Mouse (Mus musculus) kidney, postnatal 4 days (tissue): Measurements from ENCODE around the gene Zcchc24.

Experiments used
- DNase-seq, 2 experiments: peaks; one replicate each; pipeline ENCODE4 v3.0.0; 2021; ENCODE audit warnings: mixed read lengths in 2 of 2

Gene Zcchc24

GRCm38 (mm10) chr14:25746971-25747945, 21.6 kb downstream of the Zcchc24 start:
- no peak for DNase-seq

- DNase-seq: no peak
Measured at GRCm38 (mm10) chr14:25746371-25746770, 22.5 kb downstream of the Zcchc24 start.

GRCm38 (mm10) chr14:25745365-25746184, 23.3 kb downstream of the Zcchc24 start:
- no peak for DNase-seq

GRCm38 (mm10) chr14:25742943-25743342, 25.9 kb downstream of the Zcchc24 start:
- no peak for DNase-seq

GRCm38 (mm10) chr14:25741840-25742367, 26.9 kb downstream of the Zcchc24 start:
- DNase-seq: no peak

GRCm38 (mm10) chr14:25741211-25741610, 27.6 kb downstream of the Zcchc24 start:
- no peak for DNase-seq

- no peak for DNase-seq
Measured at GRCm38 (mm10) chr14:25739957-25740565, 28.8 kb downstream of the Zcchc24 start.

- peak; percentile 70 to 74 for DNase-seq
Measured at GRCm38 (mm10) chr14:25738591-25739001, 30.2 kb downstream of the Zcchc24 start.

- peak; percentile 66 to 74 for DNase-seq
Measured at GRCm38 (mm10) chr14:25736589-25736988, 32.2 kb downstream of the Zcchc24 start.

- DNase-seq: no peak
Measured at GRCm38 (mm10) chr14:25736140-25736539, 32.7 kb downstream of the Zcchc24 start.

GRCm38 (mm10) chr14:25734736-25735716, 33.8 kb downstream of the Zcchc24 start:
- DNase-seq: peak; percentile 48 to 66

- DNase-seq: peak in 1 of 2 experiments; percentile 35
Measured at GRCm38 (mm10) chr14:25727149-25727510, 41.7 kb downstream of the Zcchc24 start.

- DNase-seq: peak; percentile 79 to 82
Measured at GRCm38 (mm10) chr14:25726226-25727148, 42.4 kb downstream of the Zcchc24 start.

GRCm38 (mm10) chr14:25725690-25726089, 43.1 kb downstream of the Zcchc24 start:
- DNase-seq: peak; percentile 51 to 60

GRCm38 (mm10) chr14:25725032-25725497, 43.8 kb downstream of the Zcchc24 start:
- peak; percentile 55 to 71 for DNase-seq

GRCm38 (mm10) chr14:25720962-25721707, 47.7 kb downstream of the Zcchc24 start:
- DNase-seq: no peak

- no peak for DNase-seq
Measured at GRCm38 (mm10) chr14:25719371-25719770, 49.5 kb downstream of the Zcchc24 start.

GRCm38 (mm10) chr14:25718471-25718870, 50.4 kb downstream of the Zcchc24 start:
- peak; percentile 84 to 89 for DNase-seq

GRCm38 (mm10) chr14:25717718-25718117, 51.1 kb downstream of the Zcchc24 start:
- no peak for DNase-seq
